Mouse (Mus musculus) retina, embryonic 14.5 days (tissue): Measurements from ENCODE around the gene Acot1.
"Not testable (repeated sequence)": the region's sequence is repeated elsewhere in the genome, so short reads cannot be mapped to it uniquely, and the experiment has no call there.

Experiments
- DNase-seq: peaks from one replicate; pipeline ENCODE4 v3.0.0-alpha.2; 2015; ENCODE audit warnings: low spot score

Gene Acot1

DNA sequence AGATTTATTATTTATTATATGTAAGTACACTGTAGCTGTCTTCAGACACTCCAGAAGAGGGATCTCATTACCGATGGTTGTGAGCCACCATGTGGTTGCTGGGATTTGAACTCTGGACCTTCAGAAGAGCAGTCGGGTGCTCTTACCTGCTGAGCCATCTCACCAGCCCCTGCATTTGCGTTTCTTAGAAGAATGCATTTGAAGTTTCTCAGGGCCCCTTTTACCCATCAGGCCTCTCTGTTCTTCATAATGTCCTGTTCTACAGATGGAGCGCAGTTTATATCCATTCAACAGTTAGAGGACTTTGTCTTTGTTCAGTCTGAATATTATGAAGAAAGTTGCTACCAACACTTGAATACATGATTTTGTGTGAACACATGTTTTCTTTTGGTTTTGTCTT is 13.0 kb downstream of the Acot1 start:
- DNase-seq: not testable (repeated sequence)

DNA sequence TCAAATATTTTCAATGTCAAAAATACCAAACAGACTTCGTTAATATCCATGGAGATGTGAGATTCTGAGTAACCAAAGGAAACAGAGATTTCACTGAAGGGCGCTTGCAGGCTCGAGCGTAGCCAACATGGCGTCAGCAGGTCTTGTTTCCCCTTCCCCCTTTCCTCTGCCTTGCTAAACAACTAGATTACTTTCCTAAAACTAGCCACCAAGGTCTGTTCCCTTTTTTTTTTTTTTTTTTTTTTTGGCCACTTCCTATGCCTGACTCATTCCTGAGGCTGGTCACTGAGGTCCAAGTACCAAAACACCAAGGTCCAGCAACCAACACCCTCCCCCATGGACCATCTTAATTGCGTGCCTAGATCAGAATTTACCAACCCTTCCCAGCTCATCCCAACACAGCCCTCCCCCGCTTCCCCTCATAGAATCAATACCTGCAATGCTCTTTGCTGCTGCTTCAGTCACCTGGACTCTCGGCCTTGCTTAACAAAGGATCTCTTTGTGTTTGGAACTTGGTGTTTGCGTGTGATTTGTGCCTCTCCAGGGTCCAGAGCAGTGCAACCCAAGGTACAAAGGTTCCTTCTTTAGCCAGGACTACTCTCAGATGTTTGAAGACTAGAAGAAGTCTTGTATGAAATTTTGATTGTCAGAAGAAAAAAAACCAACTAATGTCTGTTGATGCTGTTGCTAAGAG is 13.9 kb downstream of the Acot1 start:
- DNase-seq: no peak

DNA sequence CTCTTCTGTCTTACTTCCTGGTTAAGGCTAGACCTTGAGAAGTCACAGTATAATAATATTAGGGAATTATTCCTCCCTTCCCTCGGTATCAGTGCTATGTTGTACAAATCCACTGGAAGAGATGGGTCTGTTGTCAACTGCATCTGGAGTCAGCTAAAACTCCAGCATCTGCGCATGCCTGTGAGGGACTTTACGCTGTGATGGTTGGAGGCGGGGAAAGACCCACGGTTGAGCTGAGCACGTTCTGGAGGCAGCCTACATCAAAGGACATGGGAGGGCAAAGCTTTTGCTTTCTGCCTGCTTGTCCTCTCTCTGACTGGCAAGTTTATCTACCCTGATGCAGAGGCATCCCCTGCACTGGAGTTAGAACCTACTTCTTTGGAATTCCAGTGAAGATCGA is 16.6 kb downstream of the Acot1 start:
- no peak for DNase-seq

DNA sequence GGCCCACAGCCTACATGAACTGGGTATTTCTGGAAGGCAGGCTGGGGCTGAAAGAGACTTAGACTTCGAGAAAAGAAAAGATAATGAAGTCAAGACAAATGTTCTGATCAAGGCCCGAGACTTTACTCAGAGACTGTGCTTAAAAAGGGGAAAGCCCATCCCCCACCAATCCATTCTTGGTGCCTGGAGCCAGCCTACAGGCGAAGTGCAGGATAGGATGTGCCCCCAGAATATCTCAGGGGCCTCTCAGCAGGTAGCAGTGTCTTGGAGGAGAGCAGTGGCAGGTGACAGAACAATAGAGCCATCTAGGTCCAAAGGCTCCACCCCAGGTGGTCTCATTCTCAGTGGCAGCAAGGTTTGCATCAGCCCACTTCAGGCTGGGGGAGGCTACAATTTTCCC is 19.0 kb downstream of the Acot1 start:
- DNase-seq: not testable (repeated sequence)

DNA sequence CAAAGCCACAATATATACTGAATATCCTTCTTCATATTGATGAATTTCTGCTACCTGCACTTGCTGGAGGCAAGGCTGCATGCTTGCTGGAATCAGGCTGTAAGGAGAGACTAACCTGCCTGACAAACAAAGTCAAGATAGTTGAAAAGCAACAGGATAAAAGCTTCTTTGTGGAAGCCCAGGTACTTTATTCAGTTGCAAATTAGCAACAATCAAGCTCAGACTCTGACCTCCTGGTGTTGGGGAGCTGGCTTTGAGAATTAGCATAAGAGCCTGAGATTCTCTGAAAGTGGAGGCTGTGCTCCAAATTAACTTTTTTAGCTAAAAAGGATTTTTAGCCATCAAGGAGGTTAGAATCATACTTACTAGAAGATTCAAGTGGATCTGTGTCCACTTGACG is 19.8 kb downstream of the Acot1 start:
- not testable (repeated sequence) for DNase-seq

DNA sequence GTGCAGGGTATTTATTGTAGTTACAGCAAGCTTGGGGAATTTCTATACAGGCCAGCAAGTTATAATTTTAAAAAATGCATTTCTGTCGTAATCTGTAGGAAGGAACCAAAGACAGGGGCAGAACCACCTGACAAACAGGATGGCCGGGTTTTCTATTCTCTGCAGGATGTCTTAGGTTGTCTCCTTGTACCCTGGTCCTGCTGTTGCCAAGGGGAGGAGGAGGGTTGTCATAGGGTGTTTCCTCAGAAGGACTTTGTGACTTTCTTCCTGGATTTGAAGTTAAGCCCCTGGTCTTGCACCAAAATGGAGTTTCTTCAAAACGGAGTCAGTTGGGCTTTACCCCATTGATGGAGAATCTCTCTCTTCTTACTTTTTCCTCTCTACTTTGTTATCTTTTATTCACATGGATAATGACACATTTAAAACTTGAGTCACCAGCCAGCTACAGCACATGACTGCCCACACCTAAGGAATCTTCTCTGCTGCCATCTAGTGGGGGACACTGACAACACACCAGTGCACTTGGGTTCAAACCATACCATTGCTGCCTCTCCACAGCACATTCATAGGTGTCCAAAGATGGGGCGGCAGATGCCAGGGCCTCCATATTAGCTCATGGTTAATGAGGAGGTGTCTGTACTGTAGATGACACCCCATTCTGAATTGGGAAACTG is 21.5 kb downstream of the Acot1 start:
- DNase-seq: peak; percentile 87

DNA sequence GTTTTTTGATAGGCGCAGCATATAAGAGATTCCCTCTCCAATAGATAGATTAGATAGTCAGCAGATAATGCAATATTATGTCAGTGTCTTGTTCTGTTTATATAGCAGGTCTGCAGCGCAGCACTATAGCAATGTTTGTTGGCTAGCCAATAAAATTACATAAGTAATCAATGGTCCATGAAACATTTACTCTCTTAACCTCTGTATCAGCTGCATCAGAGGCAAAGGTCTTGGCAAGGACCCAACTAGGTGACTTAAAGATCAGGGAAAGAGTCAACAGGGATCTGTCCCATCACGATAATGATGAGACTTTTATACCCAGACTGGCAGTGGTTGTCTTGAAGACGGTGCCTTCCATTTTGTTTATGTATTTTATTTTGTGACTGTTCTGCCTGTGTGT is 23.6 kb downstream of the Acot1 start:
- no peak for DNase-seq

DNA sequence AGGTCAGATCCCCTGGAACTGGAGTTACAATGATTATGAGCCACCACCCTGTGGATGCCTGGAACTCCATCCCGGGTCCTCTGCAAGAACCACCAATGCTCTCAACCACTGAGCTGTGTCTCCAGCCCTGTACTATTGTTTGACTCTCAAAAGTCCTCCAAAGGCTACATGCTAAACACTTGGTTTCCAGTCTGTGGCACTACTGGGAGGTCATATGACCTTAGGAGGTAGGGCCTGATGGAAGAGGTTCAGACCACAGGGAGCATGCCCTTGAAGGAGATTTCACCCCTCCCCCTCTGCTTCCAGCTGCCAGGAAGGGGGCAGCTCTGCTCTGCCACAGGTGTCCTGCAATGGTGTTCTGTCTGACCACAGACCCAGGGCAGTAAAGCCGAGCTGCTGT is 24.0 kb downstream of the Acot1 start:
- not testable (repeated sequence) for DNase-seq

DNA sequence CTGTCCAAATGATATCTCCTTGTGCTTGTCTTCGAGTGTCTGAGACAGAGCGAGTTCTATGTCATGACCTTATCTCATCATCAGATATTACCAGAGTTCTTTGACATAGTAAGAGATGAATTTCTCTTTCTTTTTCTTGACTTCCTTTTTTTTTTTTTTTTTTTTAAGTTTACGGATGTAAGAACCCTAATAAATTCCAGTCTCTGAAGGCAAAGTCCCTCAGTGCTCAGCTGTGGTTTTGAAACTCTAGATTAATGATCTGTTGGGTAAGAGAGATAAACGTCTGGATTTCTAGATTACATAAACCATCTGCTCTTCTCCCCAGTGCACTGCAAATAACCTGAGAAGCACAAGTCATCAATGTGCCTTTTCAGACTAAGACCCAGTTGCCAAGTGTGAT is 24.8 kb downstream of the Acot1 start:
- DNase-seq: no peak

DNA sequence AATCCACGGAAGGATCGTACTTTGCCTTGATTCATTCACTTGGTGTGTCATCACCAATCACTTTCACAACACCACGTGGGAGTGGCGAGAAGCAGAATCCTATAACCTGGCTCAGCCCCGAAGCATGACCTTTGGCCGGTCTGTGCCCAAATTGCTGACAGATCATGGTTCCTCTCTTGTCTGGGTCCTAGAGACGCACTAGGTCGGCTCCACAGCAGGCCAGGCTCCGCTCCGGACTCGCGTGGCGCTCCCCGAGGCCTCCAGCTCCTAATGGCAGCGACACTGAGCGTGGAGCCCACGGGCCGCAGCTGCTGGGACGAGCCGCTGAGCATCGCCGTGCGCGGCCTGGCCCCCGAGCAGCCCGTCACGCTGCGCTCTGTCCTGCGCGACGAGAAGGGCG is 29.0 kb downstream of the Acot1 start, which contains the start of gene Acot4:
Gene Acot4, plus strand, starts transcription at position 139 of the 400 bp plus-strand sequence.
- DNase-seq: peak; percentile 35

DNA sequence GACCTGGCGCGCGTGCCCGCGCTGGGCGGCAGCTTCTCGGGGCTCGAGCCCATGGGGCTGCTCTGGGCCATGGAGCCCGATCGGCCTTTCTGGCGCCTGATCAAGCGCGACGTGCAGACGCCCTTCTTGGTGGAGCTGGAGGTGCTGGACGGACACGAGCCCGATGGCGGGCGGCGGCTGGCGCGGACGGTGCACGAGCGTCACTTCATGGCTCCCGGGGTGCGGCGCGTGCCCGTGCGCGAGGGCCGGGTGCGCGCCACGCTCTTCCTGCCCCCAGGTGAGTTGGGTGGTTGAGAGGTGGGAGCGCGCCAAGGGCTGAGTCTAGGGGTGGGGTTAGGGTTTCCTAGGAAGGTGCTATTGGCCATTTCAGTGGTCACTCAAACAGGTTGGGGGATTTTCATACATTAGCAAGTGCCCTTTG is 29.4 kb downstream of the Acot1 start, which contains the start of gene Gm49366:
Gene Gm49366, plus strand, starts transcription at position 245 of the 421 bp plus-strand sequence.
- DNase-seq: peak; percentile 49

DNA sequence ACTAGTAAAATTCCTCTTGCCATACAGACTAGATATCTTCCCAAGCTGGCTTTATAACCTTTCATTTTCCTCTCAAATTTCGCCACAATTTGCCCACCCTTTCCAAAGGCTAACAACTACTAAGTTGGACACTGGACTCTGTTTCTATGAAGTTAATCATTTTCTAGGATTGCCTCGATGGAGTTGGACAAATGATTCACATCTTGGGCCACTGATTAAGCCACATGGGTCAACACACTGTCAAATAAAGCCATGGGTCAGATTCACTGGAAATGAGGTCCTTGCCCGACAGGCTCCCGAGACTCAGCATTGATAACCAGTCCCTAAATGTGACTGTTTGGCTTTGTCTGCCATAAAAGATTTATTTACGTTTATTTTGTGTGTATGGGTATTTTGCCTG is 33.0 kb downstream of the Acot1 start:
- no peak for DNase-seq

DNA sequence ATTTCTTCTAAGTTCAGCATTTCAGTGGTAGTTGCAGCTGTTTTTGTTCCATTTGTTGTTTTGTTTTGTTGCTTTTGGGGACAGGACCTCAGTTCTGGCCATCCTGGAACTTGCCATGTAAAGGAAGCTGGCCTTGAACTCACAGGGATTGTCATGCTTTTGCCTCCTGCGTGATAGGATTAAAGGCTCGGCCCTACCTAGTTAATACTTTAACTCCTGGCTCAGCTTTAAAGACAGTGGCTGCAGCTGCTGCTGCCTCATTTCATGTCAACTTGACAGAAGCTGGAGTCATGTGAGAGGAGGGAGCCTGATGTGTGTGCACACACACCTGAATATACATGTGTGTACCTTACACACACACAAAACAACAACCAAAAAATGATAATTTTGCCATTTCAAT is 34.8 kb downstream of the Acot1 start:
- DNase-seq: no peak

DNA sequence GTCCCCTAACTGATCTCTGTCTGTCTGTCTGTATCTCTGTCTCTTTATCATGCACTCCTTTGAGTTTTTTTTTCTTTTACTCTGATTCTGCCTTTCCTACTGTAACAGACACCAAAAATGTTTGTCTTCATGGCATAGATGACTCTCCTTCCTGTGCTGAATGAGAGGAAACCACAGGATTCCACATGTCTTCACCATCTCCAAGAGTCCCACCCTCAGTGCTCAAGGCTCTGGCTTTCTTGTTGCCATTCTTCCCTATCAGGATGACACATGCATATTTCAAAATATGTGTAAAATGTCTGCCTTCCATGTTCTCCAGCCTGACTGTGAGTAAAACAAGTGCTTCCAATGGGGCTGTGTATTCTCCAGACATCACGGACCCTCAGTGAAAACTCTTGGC is 37.6 kb downstream of the Acot1 start:
- DNase-seq: no peak

DNA sequence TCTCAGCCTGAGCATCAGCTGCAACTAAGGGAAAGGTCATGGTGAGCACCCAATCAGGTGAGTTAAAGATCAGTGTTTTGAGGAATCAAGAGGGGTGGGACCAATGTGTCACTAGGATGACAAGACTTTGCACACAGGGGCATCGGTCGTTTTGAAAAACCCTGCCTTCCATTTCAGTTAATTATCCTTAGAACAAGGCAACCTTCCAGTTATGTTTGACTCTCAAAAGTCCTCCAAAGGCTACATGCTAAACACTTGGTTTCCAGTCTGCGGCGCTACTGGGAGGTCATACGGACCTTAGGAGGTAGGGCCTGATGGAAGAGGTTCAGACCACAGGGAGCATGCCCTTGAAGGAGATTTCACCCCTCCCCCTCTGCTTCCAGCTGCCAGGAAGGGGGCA is 41.5 kb downstream of the Acot1 start:
- DNase-seq: not testable (repeated sequence)

DNA sequence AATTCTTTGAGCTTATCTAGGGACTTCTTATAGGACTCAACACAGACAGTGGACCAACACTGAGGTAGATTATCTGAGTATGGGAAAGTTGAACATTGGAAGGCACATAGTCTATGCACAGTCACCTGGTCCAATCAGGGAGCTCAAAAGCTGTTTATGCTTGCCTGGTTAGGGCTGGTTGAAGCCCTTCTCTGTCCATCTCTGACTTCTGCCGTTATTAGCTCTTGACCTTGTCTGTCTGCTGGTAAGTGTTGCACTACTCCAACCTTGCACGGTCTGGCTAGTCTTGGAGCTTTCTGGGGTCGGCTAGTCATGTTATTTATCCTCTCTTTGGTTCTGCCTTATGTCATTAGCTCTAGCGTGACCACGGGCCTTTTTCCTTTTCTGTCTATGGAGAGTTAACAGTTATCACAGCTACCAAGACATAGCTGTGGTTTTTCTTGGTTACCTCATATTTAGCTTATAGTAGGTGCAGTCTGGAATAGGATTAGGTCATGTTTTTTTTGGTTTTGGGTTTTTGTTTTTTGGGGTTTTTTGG is 42.7 kb downstream of the Acot1 start, which contains the start of gene Acot3:
Gene Acot3, plus strand, starts transcription at position 208 of the 538 bp plus-strand sequence.
- no peak for DNase-seq

DNA sequence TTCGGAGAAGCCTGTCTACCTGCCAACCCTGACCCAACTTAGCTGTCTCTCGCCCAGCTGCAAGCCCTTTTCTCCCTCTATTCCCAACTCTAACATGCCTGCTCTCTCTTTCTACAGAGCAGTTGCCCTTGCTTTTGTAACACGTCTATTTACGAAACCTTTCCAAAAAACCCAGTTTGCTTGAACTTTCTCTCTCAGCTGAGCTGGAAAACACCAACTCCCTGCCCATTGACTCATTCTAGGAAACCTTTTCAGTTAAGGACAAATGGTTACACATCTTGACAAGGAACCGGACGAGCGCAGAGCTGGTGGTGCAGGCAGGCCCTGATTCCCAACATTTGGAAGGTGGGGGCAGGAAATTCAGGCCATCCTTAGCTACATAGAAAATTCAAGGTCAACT is 43.3 kb downstream of the Acot1 start:
- no peak for DNase-seq

DNA sequence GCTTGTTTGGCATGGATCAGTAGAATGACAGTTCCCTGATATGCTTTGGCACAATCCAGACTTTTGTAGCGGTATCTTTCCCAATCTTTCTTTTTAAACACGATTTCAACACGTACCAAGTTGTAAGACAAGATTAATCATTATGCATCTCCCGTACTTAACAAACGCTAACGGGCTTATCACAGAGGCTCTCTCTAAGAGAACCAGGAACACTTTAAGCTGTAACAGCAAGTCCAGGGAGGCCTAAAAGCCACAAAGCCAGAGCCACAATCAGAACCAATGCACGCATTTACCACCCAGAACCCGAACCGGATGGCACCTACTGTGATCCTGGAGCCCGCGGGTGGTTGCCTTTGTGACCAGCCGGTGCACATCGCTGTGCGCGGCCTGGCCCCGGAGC is 43.9 kb downstream of the Acot1 start:
- DNase-seq: no peak

DNA sequence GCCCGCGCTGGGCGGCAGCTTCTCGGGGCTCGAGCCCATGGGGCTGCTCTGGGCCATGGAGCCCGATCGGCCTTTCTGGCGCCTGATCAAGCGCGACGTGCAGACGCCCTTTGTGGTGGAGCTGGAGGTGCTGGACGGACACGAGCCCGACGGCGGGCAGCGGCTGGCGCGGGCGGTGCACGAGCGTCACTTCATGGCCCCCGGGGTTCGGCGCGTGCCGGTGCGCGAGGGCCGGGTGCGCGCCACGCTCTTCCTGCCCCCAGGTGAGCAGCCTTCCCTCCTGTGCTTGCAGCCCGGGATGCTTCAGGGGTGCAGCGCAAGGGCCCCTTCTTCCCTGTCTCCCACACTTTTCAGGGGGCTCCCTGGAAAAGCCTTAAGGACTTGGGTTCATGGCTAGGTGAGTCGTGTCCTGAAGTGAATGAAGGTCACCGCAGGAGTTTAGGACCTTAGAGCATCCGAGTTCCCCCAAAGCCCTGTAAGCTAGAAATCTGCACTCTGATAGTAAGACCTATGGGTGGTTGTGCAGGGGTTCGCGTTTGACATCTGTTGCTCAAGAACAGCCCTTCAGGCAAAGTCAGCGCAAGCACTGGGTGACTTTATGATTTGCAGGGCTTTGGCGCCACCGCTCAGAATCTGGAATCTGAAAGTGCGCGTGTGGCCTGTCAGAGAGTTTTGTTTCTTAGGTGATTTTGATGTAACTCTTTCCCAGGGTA is 44.5 kb downstream of the Acot1 start:
- peak; percentile 24 for DNase-seq

DNA sequence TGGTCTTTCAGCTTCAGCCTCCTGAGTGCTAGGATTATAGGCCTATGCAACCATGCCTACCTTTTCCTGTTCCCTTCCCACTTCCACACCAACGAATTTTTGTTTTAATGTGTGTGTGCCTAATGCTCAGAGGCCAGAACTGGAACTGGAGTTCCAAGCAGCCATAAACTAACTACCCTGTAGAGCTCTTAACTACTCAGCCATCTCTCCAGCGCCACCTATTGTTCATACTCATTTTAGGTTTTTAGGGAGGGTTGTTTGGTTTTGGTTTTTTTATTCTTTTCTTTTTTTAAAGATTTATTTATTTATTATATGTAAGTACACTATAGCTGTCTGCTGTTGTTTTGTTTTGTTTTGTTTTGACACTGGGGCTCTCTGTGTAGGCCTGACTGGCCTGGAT is 51.7 kb downstream of the Acot1 start:
- peak; percentile 31 for DNase-seq

DNA sequence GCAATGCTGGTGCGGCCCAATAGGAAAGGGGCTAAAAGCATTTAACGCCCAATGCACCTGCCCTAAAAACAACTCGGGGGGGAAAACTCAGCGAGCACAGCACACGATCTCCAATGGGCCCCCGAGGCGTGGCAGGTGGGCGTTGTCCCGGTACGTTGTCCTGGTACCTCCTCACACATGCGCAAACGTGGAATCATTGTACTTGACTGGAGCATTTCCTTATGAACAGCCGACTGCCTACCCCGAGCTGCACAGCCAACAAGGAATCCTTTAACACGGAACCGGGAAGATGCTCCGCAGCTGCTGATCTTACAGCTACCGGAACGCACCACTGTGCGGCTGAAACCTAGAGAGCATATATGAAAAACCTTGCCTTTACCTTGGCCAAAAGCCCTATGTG is 53.0 kb downstream of the Acot1 start:
- DNase-seq: no peak

DNA sequence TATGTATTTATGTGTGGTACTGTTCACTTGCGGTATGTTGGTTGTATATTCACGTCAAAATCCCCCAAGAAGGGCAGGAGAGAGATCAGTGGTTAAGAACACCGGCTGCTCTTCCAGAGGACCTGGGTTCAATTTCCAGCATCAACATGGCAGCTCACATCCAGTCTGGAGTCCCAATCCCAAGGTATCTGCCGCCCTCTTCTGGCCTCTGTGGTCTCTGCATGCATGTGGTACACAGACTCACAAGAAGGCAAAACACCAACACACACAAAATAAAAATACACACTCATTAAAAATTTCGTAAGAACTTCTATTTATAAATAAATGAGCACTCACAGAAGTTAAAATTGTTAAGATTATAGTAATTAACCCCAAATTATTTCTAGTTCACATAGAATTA is 53.9 kb downstream of the Acot1 start:
- DNase-seq: no peak

DNA sequence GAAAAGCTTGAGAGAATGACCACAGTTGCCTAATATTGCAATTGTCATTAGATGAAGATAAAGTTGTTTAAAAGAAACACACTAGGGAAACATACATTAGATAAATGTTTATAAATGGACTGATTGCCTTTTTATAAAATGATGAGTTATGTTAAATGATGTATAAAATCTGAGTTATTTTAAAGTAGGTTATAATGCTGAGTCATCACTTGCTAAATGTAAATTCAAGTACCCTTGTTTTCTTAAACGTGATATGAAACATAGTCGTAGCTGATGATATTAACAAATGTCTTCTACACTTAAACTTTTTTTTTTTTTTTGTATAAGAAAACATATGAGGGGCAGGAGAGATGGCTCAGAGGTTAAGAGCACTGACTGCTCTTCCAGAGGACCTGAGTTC is 54.5 kb downstream of the Acot1 start:
- DNase-seq: no peak
